ENCODE assay signal across 14 mouse cellular contexts in genomic region chr7:123188462-123188861, GRCm38 (mm10).
"Had no signal": no experiment of that assay in that cellular context is flagged by ENCODE, and none has a peak within 500 bp of the region (broad histone marks: within the 10 kb centered on the region; RNA-seq: fewer than 3 reads in every experiment).

No protein-coding gene starts in this region.

- H3K4me1 ChIP-seq: kidney, embryonic 15.5 days; limb, embryonic 10.5 days; liver, embryonic 12.5 days; midbrain, embryonic 10.5 days; midbrain, embryonic 15.5 days; neural tube, embryonic 12.5 days; stomach, embryonic 15.5 days had no signal

- DNase-seq: kidney, postnatal 14 days; lung, embryonic 14.5 days; lung, postnatal 10 days; lung, postnatal 4 days; retina, postnatal 1 day; thymus, postnatal 36 days had no signal

- H3K9me3 ChIP-seq: kidney, embryonic 15.5 days; limb, embryonic 10.5 days; liver, embryonic 12.5 days; midbrain, embryonic 10.5 days; midbrain, embryonic 15.5 days; neural tube, embryonic 12.5 days; stomach, embryonic 15.5 days had no signal

- H3K4me3 ChIP-seq: kidney, embryonic 15.5 days; left cerebral cortex, adult 2 months; limb, embryonic 10.5 days; liver, embryonic 12.5 days; midbrain, embryonic 10.5 days; midbrain, embryonic 15.5 days; neural tube, embryonic 12.5 days; stomach, embryonic 15.5 days had no signal

- H3K27me3 ChIP-seq: kidney, embryonic 15.5 days; liver, embryonic 12.5 days; midbrain, embryonic 15.5 days; neural tube, embryonic 12.5 days; stomach, embryonic 15.5 days had no signal

- ATAC-seq: liver, embryonic 12.5 days; midbrain, embryonic 15.5 days had no signal

- H3K4me2 ChIP-seq: kidney, embryonic 15.5 days; liver, embryonic 12.5 days; lung, embryonic 14.5 days; midbrain, embryonic 15.5 days; neural tube, embryonic 12.5 days; stomach, embryonic 15.5 days had no signal

- H3K27ac ChIP-seq: kidney, embryonic 15.5 days; left cerebral cortex, adult 2 months; limb, embryonic 10.5 days; liver, embryonic 12.5 days; midbrain, embryonic 10.5 days; midbrain, embryonic 15.5 days; neural tube, embryonic 12.5 days; stomach, embryonic 15.5 days had no signal

- H3K9ac ChIP-seq: kidney, embryonic 15.5 days; liver, embryonic 12.5 days; lung, embryonic 14.5 days; midbrain, embryonic 15.5 days; neural tube, embryonic 12.5 days; stomach, embryonic 15.5 days had no signal
